Mouse (Mus musculus): ENCODE measurements around the gene Txn2.
"Not testable (repeated sequence)": the region's sequence is repeated elsewhere in the genome, so short reads cannot be mapped to it uniquely, and the experiment has no call there.

Txn2 gene

GRCm38 (mm10) chr15:77876716-77877115 is 52.1 kb downstream of the Txn2 start:
- peak; percentile 55 for DNase-seq (ENCODE audit: low read depth)

GRCm38 (mm10) chr15:77875953-77876352 is 52.9 kb downstream of the Txn2 start:
- DNase-seq (ENCODE audit: low read depth) = no peak

GRCm38 (mm10) chr15:77874807-77875206 is 54.0 kb downstream of the Txn2 start:
- no peak for DNase-seq (ENCODE audit: low read depth)

GRCm38 (mm10) chr15:77874310-77874709 is 54.5 kb downstream of the Txn2 start:
- no peak for DNase-seq (ENCODE audit: low read depth)

GRCm38 (mm10) chr15:77873564-77873963 is 55.2 kb downstream of the Txn2 start:
- peak; percentile 46 for DNase-seq (ENCODE audit: low read depth)

GRCm38 (mm10) chr15:77872996-77873395 is 55.8 kb downstream of the Txn2 start:
- DNase-seq (ENCODE audit: low read depth) = no peak

- DNase-seq (ENCODE audit: low read depth) = peak; percentile 63
These were observed 60.5 kb downstream of the Txn2 start for GRCm38 (mm10) chr15:77868340-77868739.

GRCm38 (mm10) chr15:77867231-77867968 is 61.4 kb downstream of the Txn2 start:
- not testable (repeated sequence) for DNase-seq (ENCODE audit: low read depth)

GRCm38 (mm10) chr15:77866583-77867220 is 62.1 kb downstream of the Txn2 start:
- no peak for DNase-seq (ENCODE audit: low read depth)

All from NIH3T3 (cell line).